ENCODE assay signal across 16 mouse cellular contexts in genomic region chr7:80653971-80654370, GRCm38 (mm10). TPM values are rescaled to one million over a fixed set of nuclear protein-coding genes. Genes with fewer than 3 reads are reported as not detected.
DNase-seq lines count a peak whose midpoint lies in the region; ATAC-seq and TF ChIP-seq lines count a peak whose summit lies in the region.
"Had no signal": no experiment of that assay in that cellular context is flagged by ENCODE, and none has a peak within 500 bp of the region (broad histone marks: within the 10 kb centered on the region; RNA-seq: fewer than 3 reads in every experiment).

No protein-coding gene starts in this region.

- ATAC-seq in heart, embryonic 13.5 days (ENCODE audit: extremely low read depth, insufficient number of reproducible peaks, low FRiP score, low TSS enrichment) = no peak
- ATAC-seq in liver, embryonic 15.5 days (ENCODE audit: insufficient read depth) = no peak
- no peak for ATAC-seq in liver, embryonic 12.5 days
- ATAC-seq in megakaryocyte, adult 5-6 weeks (ENCODE audit: poor library complexity, severe bottlenecking) = peak; percentile 48
- ATAC-seq: activated CD4-positive, CD25-positive, alpha-beta regulatory T cell, adult 4 months; lung, postnatal 0 days had no signal

- no peaks in the 10 kb centered on the region for H3K27me3 ChIP-seq in cerebellum, adult 2 months (ENCODE audit: control insufficient read depth, insufficient read depth, low read length)
- H3K27me3 ChIP-seq in heart, embryonic 13.5 days (replicated peaks) = no peaks in the 10 kb centered on the region
- no peaks in the 10 kb centered on the region for H3K27me3 ChIP-seq in liver, embryonic 15.5 days
- H3K27me3 ChIP-seq in liver, embryonic 12.5 days (replicated peaks) = no peaks in the 10 kb centered on the region
- H3K27me3 ChIP-seq: CH12.LX; limb, embryonic 12.5 days had no signal

- H3K9ac ChIP-seq in heart, embryonic 13.5 days = no peak overlapping the region
- H3K9ac ChIP-seq in liver, embryonic 15.5 days = no peak overlapping the region
- no peak overlapping the region for H3K9ac ChIP-seq in liver, embryonic 12.5 days
- H3K9ac ChIP-seq: limb, embryonic 12.5 days had no signal

- no peak overlapping the region for H3K4me2 ChIP-seq in heart, embryonic 13.5 days
- no peak overlapping the region for H3K4me2 ChIP-seq in liver, embryonic 15.5 days
- H3K4me2 ChIP-seq in liver, embryonic 12.5 days = no peak overlapping the region
- H3K4me2 ChIP-seq: limb, embryonic 12.5 days had no signal

- WGBS in cerebellum, adult 2 months = 64% methylated on average over 7 of the region's 7 CpGs
- 80% methylated on average over 7 of the region's 7 CpGs for WGBS in heart, embryonic 13.5 days
- 76% methylated on average over 7 of the region's 7 CpGs for whole genome bisulfite sequencing in liver, embryonic 15.5 days (ENCODE audit: insufficient replicate concordance)
- 82% methylated on average over 7 of the region's 7 CpGs for WGBS in liver, embryonic 12.5 days (ENCODE audit: insufficient replicate concordance)

- H3K4me1 ChIP-seq in cerebellum, adult 2 months (ENCODE audit: control insufficient read depth, insufficient read depth, low read length) = peaks cover 44% of the 10 kb centered on the region
- peaks cover 64% of the 10 kb centered on the region for H3K4me1 ChIP-seq in heart, embryonic 13.5 days
- H3K4me1 ChIP-seq in liver, embryonic 15.5 days (replicated peaks) = peaks cover 23% of the 10 kb centered on the region; the same call in 1 of the 2 replicates
- peaks cover 64% of the 10 kb centered on the region for H3K4me1 ChIP-seq in liver, embryonic 12.5 days

- intact Hi-C loops in heart, postnatal 10 days (cut with DNase I) = loop anchor here (5.0 kb wide), 1 partner anchor 33 kb away; the partner anchor contains the start of gene Crtc3

- H3K27ac ChIP-seq in cerebellum, adult 2 months (ENCODE audit: insufficient read depth, low read length) = peak overlapping the region; percentile 73; the same call in 1 of the 2 replicates
- H3K27ac ChIP-seq in heart, embryonic 13.5 days (replicated peaks) = peak overlapping the region; percentile 68
- 0 out of 2 replicates have a peak overlapping the region, but pooled peaks have one; percentile 21 for H3K27ac ChIP-seq in liver, embryonic 15.5 days (replicated peaks)
- H3K27ac ChIP-seq in liver, embryonic 12.5 days = no peak overlapping the region
- H3K27ac ChIP-seq: limb, embryonic 12.5 days had no signal

- peaks cover 3% of the 10 kb centered on the region; the same call in 1 of the 2 replicates for H3K36me3 ChIP-seq in heart, embryonic 13.5 days
- no peaks in the 10 kb centered on the region for H3K36me3 ChIP-seq in liver, embryonic 15.5 days (replicated peaks)
- H3K36me3 ChIP-seq in liver, embryonic 12.5 days = no peaks in the 10 kb centered on the region

- no peak for TF ChIP-seq POLR2A in cerebellum, adult 2 months (IDR thresholded peaks at IDR 0.05; ENCODE audit: borderline replicate concordance, insufficient read depth, low read length)

- H3K4me3 ChIP-seq in cerebellum, adult 2 months (replicated peaks; ENCODE audit: insufficient read depth, low read depth, low read length) = no peak overlapping the region
- no peak overlapping the region for H3K4me3 ChIP-seq in heart, embryonic 13.5 days
- no peak overlapping the region for H3K4me3 ChIP-seq in liver, embryonic 15.5 days (replicated peaks)
- H3K4me3 ChIP-seq in liver, embryonic 12.5 days = no peak overlapping the region
- H3K4me3 ChIP-seq: left cerebral cortex, adult 2 months; limb, embryonic 12.5 days had no signal

- H3K9me3 ChIP-seq in heart, embryonic 13.5 days = no peaks in the 10 kb centered on the region
- no peaks in the 10 kb centered on the region for H3K9me3 ChIP-seq in liver, embryonic 15.5 days (replicated peaks)
- H3K9me3 ChIP-seq in liver, embryonic 12.5 days (replicated peaks) = no peaks in the 10 kb centered on the region
- H3K9me3 ChIP-seq: limb, embryonic 12.5 days had no signal

- TF ChIP-seq CTCF in cerebellum, adult 2 months (IDR thresholded peaks at IDR 0.05; ENCODE audit: borderline replicate concordance, insufficient read depth, low read depth, low read length) = 0 out of 2 replicates have a peak, but pooled peaks have one; percentile 6

- no peak for DNase-seq in cerebellum, adult 2 months
- DNase-seq in cerebellum, adult 18-20 months = no peak
- no peak for DNase-seq in heart, postnatal 10 days
- no peak for DNase-seq in spleen, adult 18-20 months
- DNase-seq: cerebellum, adult 11 months; kidney, adult 8-10 months; thymus, postnatal 14 days had no signal

RNA-seq across cellular contexts. Expression of gene Crtc3, which starts 34.7 kb away (rescaled TPM):
- 21.7 and 24.8 TPM in 2 replicates for polyA plus RNA-seq in cerebellum, adult 2 months (2012; rRNA removed)
- 14.9 and 16.6 TPM in 2 replicates for polyA plus RNA-seq in heart, embryonic 13.5 days (2015; fragmentation: Nextera tagmentation; extraction: Ambion mirVana)
- 10 to 100 TPM; 20.6 to 20.7 TPM for total RNA-seq in heart, postnatal 10 days (2021)
- polyA plus RNA-seq in liver, embryonic 15.5 days (2015; fragmentation: Nextera tagmentation; extraction: Ambion mirVana) = 4.2 TPM in 2 replicates
- 7.0 and 7.1 TPM in 2 replicates for polyA plus RNA-seq in liver, embryonic 12.5 days (2016; fragmentation: Nextera tagmentation; extraction: Ambion mirVana)
- total RNA-seq in megakaryocyte, adult 5-6 weeks (2015) = 21.3 and 26.9 TPM in 2 replicates
- total RNA-seq in megakaryocyte, adult 5-6 weeks (2017) = 12.5 and 13.0 TPM in 2 replicates
